Mouse (Mus musculus) olfactory bulb, adult 2 months (tissue): ENCODE data around the gene Gm33543.

Experiments
- CTCF ChIP-seq: fragments of 200-500 bp; IDR thresholded peaks from 2 replicates; pipeline ENCODE4 v1.5.1; 2012; ENCODE audit warnings: low read depth, mild to moderate bottlenecking, low read length, moderate library complexity; ENCODE audit not compliant: insufficient read depth
- POLR2A ChIP-seq: fragments of 200-500 bp; IDR thresholded peaks from 2 replicates; pipeline ENCODE4 v1.6.1; 2012; ENCODE audit warnings: mild to moderate bottlenecking, low read depth, low read length, moderate library complexity; ENCODE audit not compliant: insufficient read depth

- TF ChIP-seq CTCF: no peak
- no peak for TF ChIP-seq POLR2A
These were observed 19.9 kb upstream of the Gm33543 start for GRCm38 (mm10) chr10:95862664-95863063.
